Mouse (Mus musculus) small intestine, adult 2 months (tissue): Measurements from ENCODE around the gene Hdx. TPM values are rescaled to one million over a fixed set of nuclear protein-coding genes. Genes with fewer than 3 reads are reported as not detected.

Experiments
- H3K27ac ChIP-seq: fragments of 200-500 bp; 2 replicates; pipeline ENCODE4 v1.5.1; 2012; ENCODE audit warnings: low read depth, low read length, control low read depth, inconsistent platforms; ENCODE audit not compliant: insufficient read depth
- H3K27me3 ChIP-seq: fragments of 200-500 bp; 2 replicates; pipeline ENCODE4 v1.6.1; 2012; ENCODE audit warnings: mild to moderate bottlenecking, moderate library complexity, low read length, inconsistent platforms; ENCODE audit not compliant: control insufficient read depth, insufficient read depth
- H3K36me3 ChIP-seq: fragments of 200-500 bp; 2 replicates; pipeline ENCODE4 v1.6.1; 2012; ENCODE audit warnings: mild to moderate bottlenecking, low read length, control low read depth, inconsistent platforms; ENCODE audit not compliant: control insufficient read depth, insufficient read depth
- H3K4me1 ChIP-seq: fragments of 200-500 bp; 2 replicates; pipeline ENCODE4 v1.6.1; 2012; ENCODE audit warnings: low read length, inconsistent platforms, mixed read lengths; ENCODE audit not compliant: control insufficient read depth, insufficient read depth, insufficient read length
- H3K4me3 ChIP-seq: fragments of 200-500 bp; 2 replicates; pipeline ENCODE4 v1.5.1; 2012; ENCODE audit warnings: low read depth, mild to moderate bottlenecking, control low read depth, inconsistent platforms, low read length, moderate library complexity
- CTCF ChIP-seq: fragments of 200-500 bp; IDR thresholded peaks from 2 replicates; pipeline ENCODE4 v1.5.1; 2012; ENCODE audit warnings: low read depth, mild to moderate bottlenecking, control low read depth, inconsistent platforms, low read length, moderate library complexity, mixed read lengths; ENCODE audit not compliant: insufficient replicate concordance, insufficient read length; ENCODE audit errors: extremely low read depth
- POLR2A ChIP-seq: fragments of 200-500 bp; IDR thresholded peaks from 2 replicates; pipeline ENCODE4 v1.6.1; 2012; ENCODE audit warnings: low read depth, mild to moderate bottlenecking, control low read depth, inconsistent platforms, low read length, moderate library complexity
- WGBS: fragments of 180-500 bp; shearing (Covaris S2); methylation state at CpG from one replicate; pipeline ENCODE4 v1.1.7; 2018; 5-methylcytosine and 5-hydroxymethylcytosine counted together
- polyA plus RNA-seq: library from polyadenylated mRNA; depleted of rRNA; stranded (reverse); fragments of >200 nt; gene quantifications from 2 replicates; pipeline ENCODE4 v1.2.3, GENCODE M21; 2012; rRNA removed

The Hdx gene
- polyA plus RNA-seq = 0.03 and 0.04 TPM in 2 replicates

DNA sequence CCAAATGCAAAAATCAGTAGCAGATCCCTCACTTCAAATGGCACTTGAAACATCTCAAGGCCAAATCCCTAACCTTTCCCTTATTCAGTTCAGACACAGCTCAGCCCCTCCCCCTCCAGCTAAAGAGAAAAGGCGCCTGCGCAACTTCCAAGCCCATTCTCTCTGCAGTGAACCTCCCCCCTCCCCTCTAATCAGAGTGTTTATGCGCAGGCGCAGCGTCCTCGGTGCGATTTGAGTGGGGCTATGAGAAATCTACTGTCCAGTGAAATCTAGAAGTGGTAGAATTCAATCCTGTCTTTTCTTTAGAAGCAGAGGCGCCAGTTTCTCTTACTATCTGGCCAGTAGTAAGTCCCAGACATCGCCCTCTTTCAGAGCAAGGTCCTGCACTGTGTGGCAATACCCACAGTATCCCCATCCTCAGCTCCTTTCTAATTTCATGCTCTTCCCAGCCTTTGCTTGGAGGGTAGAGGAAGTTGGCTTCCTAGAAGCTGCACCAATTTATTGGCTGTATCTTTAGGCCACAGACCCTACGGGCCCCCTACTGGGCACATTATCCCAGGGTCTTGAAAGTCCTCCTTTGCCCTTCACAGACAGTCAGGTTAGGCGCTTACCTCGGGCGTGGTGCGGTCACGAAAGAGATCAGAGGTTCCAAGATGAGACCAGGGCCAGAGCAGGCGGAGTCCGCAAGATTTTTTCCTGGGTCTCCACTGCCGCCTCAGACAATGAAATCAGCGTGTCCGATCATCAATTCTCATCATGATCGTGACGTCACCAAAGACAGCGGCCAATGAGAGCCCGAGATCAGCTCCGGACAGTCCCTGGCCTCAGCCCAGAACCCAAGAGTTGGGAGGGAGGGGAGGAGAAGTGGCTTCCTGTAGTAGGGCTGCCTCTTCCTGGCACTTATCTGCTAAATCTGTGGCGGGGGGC lies at the start of gene Hdx:
Gene Hdx (minus strand): TSS at position 724 of the 927 bp plus-strand sequence.
- Histone ChIP-seq H3K27me3 (no peaks in the 10 kb centered on the region), H3K4me1 (no peaks in the 10 kb centered on the region), H3K27ac (no peak within 1 kb of the TSS), H3K36me3 (no peaks in the 10 kb centered on the region), H3K4me3 (peak within 1 kb of the TSS; percentile 58)
- WGBS = 14% methylated on average over 26 of the region's 26 CpGs
- TF ChIP-seq POLR2A = no peak
- no peak for TF ChIP-seq CTCF

DNA sequence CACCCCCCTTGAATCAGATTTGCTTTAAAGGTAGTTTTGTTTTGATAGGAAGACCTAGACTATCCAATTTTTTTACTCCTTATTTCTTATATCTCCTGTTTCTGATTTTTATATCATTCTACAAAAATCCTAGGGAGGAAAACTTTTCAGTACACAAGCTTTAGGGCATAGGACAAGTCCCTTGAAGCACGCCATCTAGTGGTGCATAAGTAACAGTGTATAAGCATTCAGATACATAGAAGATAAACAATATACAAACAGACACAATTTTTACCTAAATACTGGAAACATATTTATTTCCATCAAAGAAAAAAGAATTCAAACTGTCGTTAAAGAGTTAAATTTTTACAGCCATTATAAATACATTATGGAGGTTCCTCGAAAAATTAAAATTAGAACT lies 11.2 kb downstream of the Hdx start:
- no peak for TF ChIP-seq POLR2A
- TF ChIP-seq CTCF = no peak
- Histone ChIP-seq H3K36me3 (no peaks in the 10 kb centered on the region), H3K27ac (no peak overlapping the region), H3K4me1 (no peaks in the 10 kb centered on the region), H3K4me3 (no peak overlapping the region), H3K27me3 (no peaks in the 10 kb centered on the region)
- 49% methylated on average over 3 of the region's 3 CpGs for WGBS

DNA sequence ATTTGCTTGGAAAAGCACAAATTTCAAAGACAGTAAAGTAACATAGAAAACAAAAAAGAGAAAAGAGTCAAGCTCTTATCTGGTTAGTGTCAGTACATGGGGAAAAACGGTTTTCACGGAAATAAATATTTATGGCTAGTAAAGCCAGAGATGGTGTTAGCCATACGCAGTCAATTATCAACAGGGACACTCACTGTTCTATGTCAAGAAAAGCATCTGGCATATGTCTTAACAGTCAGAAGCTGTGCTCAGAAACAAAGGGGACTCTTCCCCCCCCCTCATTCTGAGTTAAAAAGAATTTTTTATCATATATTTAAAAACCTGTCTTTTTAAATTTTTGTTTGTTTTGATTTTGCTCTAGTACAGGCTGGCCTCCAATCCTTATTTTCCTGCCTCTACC lies 25.2 kb downstream of the Hdx start:
- no peaks in the 10 kb centered on the region for H3K27me3 ChIP-seq
- H3K4me1 ChIP-seq = no peaks in the 10 kb centered on the region
- 77% methylated on average over 3 of the region's 3 CpGs for WGBS
- no peak for TF ChIP-seq CTCF
- no peak for TF ChIP-seq POLR2A
- no peak overlapping the region for H3K4me3 ChIP-seq
- no peaks in the 10 kb centered on the region for H3K36me3 ChIP-seq
- no peak overlapping the region for H3K27ac ChIP-seq

DNA sequence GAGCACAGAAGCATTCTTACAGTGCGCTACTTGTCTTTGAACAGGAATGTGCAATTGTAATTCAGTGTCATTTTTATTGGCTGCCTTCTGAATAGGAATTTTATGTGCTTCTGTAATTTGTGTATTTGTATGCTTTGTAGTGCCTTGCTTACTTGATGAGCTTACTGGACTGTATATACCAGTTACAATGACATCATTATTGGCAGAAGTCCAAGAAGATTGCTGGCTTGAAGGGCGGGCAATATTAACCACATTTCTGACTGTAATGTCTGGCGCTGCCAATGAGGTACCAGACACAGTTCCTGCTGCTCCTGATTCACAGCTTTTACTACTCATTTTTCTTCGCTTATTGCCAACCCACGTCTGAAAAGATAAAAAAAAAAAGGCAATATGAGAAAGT lies 36.5 kb downstream of the Hdx start:
- Histone ChIP-seq H3K27ac (no peak overlapping the region), H3K4me1 (no peaks in the 10 kb centered on the region), H3K4me3 (no peak overlapping the region), H3K36me3 (no peaks in the 10 kb centered on the region), H3K27me3 (no peaks in the 10 kb centered on the region)
- 48% methylated on average over 5 of the region's 5 CpGs for WGBS
- no peak for TF ChIP-seq POLR2A
- TF ChIP-seq CTCF = no peak

DNA sequence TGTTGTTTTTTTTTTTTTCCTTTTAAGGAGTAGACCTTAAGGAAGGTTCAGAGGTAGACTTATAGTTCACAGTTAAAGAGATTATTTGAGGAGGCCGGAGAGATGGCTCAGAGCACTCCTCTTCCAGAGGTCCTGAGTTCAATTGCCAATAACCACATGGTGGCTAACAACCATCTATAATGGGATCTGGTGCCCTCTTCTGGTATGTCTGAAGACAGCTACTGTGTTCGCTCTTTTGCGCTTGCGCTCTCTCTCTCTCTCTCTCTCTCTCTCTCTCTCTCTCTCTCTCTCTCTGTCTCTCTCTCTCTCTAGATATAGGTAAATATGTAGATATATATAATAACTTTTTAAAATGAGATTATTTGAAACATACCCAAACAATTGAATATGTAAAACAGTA lies 38.2 kb downstream of the Hdx start:
- H3K4me1 ChIP-seq = no peaks in the 10 kb centered on the region
- no peaks in the 10 kb centered on the region for H3K36me3 ChIP-seq
- H3K4me3 ChIP-seq = no peak overlapping the region
- TF ChIP-seq CTCF (no peak), POLR2A (no peak)
- WGBS = 84% methylated on average over 4 of the region's 4 CpGs
- no peak overlapping the region for H3K27ac ChIP-seq
- no peaks in the 10 kb centered on the region for H3K27me3 ChIP-seq

DNA sequence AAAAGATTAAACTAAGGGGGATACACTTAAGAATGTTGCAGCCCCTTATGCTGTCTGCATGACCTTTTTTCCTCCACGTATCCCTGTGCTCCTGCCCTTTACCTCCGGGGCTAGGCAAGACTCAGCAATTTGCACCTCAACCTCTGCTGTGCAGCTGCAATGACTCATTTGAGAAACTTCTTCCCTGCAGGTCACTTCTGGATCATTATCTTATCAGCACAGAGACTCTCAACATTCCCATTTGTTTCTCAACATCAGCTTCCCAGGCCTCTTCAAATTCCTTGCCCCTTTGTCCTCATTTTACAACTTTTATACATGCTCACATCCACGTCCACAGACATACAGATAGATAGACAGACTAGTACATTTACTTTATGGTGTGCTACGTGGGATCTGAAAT lies 51.9 kb downstream of the Hdx start:
- TF ChIP-seq POLR2A (no peak), CTCF (no peak)
- Histone ChIP-seq H3K4me1 (no peaks in the 10 kb centered on the region), H3K4me3 (no peak overlapping the region), H3K27me3 (no peaks in the 10 kb centered on the region), H3K27ac (no peak overlapping the region), H3K36me3 (no peaks in the 10 kb centered on the region)
- 56% methylated on average over 4 of the region's 4 CpGs for WGBS

DNA sequence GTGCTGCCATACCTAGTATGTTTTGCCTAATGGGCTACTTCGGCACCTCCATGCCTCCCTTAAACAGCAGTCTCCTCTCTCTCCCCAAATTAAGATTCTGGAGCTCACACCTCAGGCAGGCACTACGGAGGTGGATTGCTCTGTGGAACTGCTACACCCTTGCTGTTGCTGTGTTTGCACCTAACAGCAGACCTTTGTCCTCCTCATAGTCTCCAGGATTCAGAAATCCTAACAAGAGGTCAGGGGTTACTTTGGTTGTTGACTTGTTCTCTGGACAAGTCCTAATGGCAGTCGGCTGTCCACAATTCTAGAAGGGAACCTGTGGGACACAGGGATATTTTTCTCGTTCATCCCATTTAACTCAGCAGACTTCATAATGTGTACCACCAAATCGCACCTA lies 56.3 kb downstream of the Hdx start:
- Histone ChIP-seq H3K36me3 (no peaks in the 10 kb centered on the region), H3K4me1 (no peaks in the 10 kb centered on the region), H3K27me3 (no peaks in the 10 kb centered on the region), H3K4me3 (no peak overlapping the region), H3K27ac (no peak overlapping the region)
- 75% methylated on average over 5 of the region's 5 CpGs for WGBS
- TF ChIP-seq POLR2A (no peak), CTCF (no peak)

DNA sequence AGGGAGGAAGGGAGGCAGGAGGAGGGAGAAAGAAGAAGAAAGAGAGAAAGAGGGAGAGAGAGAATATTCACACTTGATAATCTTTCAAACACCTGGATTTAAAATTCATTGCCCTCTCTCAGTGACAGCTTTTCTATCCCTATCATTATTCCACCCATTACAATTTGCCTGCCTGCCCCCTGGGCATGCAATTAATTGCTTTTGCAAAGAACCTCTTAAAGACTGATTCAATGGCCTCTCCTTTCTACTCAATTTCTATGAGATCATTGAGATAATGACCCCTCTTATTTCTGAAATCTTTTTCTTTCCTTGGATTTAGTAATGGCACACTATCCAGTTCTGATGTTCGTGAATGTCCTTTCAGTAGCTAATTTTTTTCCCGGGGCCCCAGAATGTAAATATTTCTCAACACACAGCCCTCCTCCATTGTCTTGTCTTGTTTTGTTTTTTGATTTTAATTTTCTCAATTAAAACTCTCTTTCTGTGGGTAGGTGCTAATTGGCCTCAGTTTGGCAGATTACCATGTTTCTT lies 99.2 kb downstream of the Hdx start:
- no peak for TF ChIP-seq POLR2A
- no peak for TF ChIP-seq CTCF
- 81% methylated on average over 2 of the region's 2 CpGs for WGBS
- no peaks in the 10 kb centered on the region for H3K27me3 ChIP-seq
- H3K36me3 ChIP-seq = no peaks in the 10 kb centered on the region
- H3K27ac ChIP-seq = no peak overlapping the region
- H3K4me1 ChIP-seq = no peaks in the 10 kb centered on the region
- H3K4me3 ChIP-seq = no peak overlapping the region
